Mouse (Mus musculus): ENCODE results near the gene Otop3. TPM values are rescaled to one million over a fixed set of nuclear protein-coding genes. Genes with fewer than 3 reads are reported as not detected.

Gene Otop3
- total and polyA plus RNA-seq, 2 experiments from 2014 or later: 2.2 to 2.7 TPM

DNA sequence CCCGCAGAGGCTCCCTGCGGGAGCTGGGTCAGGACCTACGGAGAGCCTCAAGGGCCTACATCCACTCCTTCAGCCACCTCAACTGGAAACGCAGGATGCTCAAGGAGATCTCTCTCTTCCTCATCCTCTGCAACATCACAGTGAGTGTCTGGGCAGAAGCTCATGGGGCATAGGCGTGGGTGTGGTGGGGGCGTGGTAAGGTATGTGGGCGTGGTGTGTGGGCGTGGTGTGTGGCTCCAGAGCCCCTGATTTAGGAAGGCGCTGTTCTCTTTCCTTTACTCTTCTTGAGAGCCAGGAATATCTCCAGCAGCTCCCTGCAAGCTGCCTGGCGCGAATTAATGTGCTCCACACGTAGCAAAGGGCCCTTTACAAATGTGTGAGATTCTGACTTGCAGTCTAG lies 10.4 kb downstream of the Otop3 start:
- no peaks in the 10 kb centered on the region for H3K4me1 ChIP-seq (ENCODE audit: insufficient read depth, low read length)
- ATAC-seq (no peak), DNase-seq (ENCODE audit: low spot score) (no peak)
- H3K27me3 ChIP-seq (ENCODE audit: insufficient read depth, low read length): no peaks in the 10 kb centered on the region
- TF ChIP-seq CTCF (IDR thresholded peaks at IDR 0.05; ENCODE audit: low read depth): no peak
- H3K4me2 ChIP-seq (ENCODE audit: low read depth, low read length): no peak overlapping the region
- no peak overlapping the region for H3K27ac ChIP-seq
- peaks cover 6% of the 10 kb centered on the region; the same call in 1 of the 2 replicates for H3K36me3 ChIP-seq (ENCODE audit: insufficient read depth, low read length)
- 18% methylated on average over 12 of the region's 12 CpGs for WGBS
- no peaks in the 10 kb centered on the region for H3K9me3 ChIP-seq (ENCODE audit: low read length)
- no peak overlapping the region for H3K4me3 ChIP-seq (ENCODE audit: low read length)
- no peak overlapping the region for H3K9ac ChIP-seq (replicated peaks; ENCODE audit: low read length)

DNA sequence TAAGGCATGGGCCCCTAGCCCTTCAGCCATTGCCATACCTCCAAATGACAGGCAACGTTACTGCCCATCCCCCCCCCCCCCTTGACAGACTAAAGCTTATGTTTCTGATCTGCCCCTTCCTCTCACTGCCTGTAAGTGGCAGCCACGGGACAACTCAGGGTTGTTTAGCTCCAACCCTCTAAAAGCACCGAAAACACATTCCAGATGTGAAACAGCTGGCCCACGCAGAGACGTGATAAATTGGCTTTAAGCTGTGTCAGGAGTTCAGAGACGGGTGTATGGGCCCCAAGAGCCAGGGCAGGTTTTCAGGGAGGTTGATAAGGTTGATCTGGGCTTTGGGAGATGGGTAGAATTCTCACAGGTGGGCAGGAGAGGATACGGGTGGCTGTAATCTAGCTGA lies 11.0 kb downstream of the Otop3 start:
- ATAC-seq (no peak), DNase-seq (ENCODE audit: low spot score) (no peak)
- no peaks in the 10 kb centered on the region for H3K9me3 ChIP-seq (ENCODE audit: low read length)
- 52% methylated on average over 7 of the region's 7 CpGs for WGBS
- H3K4me1 ChIP-seq (ENCODE audit: insufficient read depth, low read length): no peaks in the 10 kb centered on the region
- H3K9ac ChIP-seq (replicated peaks; ENCODE audit: low read length): no peak overlapping the region
- peaks cover 8% of the 10 kb centered on the region; the same call in 1 of the 2 replicates for H3K36me3 ChIP-seq (ENCODE audit: insufficient read depth, low read length)
- no peak for TF ChIP-seq CTCF (IDR thresholded peaks at IDR 0.05; ENCODE audit: low read depth)
- no peak overlapping the region for H3K4me2 ChIP-seq (ENCODE audit: low read depth, low read length)
- no peak overlapping the region for H3K27ac ChIP-seq
- no peak overlapping the region for H3K4me3 ChIP-seq (ENCODE audit: low read length)
- H3K27me3 ChIP-seq (ENCODE audit: insufficient read depth, low read length): no peaks in the 10 kb centered on the region

DNA sequence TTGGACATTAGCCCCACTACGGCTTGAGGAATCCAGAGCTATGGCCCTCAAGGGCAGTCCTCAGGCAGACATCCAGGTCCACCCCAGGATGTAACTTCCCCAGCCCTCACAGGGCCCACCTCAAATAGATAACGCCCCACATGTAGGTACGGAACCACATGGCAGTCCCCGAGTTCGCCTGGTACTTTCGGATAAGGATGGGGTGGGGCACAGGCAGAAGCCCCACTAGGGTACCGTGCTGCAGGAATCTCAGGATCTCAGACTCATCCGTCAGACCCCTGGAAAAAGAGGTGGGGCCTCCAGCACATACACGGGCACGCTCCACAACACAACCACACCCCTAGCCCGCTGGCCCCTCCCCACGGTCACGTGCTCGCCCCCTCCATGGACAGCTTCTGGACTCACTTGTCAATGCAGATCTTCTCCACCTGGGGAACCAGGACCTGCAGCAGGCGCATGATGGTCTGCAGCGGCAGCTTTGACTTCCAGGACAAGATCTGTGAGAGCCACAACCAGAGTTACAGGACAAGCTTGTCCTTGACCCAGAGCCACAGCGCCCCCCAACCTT lies 14.2 kb downstream of the Otop3 start:
- no peaks in the 10 kb centered on the region for H3K4me1 ChIP-seq (ENCODE audit: insufficient read depth, low read length)
- no peak overlapping the region for H3K9ac ChIP-seq (replicated peaks; ENCODE audit: low read length)
- H3K9me3 ChIP-seq (ENCODE audit: low read length): no peaks in the 10 kb centered on the region
- 62% methylated on average over 17 of the region's 17 CpGs for WGBS
- H3K4me2 ChIP-seq (ENCODE audit: low read depth, low read length): no peak overlapping the region
- DNase-seq (ENCODE audit: low spot score): no peak
- H3K4me3 ChIP-seq (ENCODE audit: low read length): no peak overlapping the region
- no peak overlapping the region for H3K27ac ChIP-seq
- ATAC-seq: no peak
- peaks cover 28% of the 10 kb centered on the region for H3K36me3 ChIP-seq (ENCODE audit: insufficient read depth, low read length)
- no peaks in the 10 kb centered on the region for H3K27me3 ChIP-seq (ENCODE audit: insufficient read depth, low read length)
- TF ChIP-seq CTCF (IDR thresholded peaks at IDR 0.05; ENCODE audit: low read depth): no peak

DNA sequence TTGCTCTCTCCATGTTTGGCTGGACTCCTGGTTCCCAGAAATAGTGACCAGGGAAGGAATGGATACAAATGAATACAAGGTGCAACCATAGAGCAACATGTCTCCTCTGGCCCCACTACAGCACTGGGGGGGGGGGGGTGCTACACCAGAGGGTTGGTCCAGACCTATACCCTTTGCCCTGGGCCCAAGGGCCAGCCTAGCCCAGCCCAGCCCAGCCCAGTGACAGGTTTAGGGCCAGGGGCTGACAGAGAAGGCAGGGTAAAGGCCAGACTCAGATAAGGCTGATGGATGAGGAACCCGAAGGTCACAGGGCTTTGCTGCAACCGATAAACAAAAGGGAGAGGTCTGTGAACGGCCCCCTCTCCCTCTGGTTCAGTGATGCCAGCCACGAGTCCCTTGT lies 15.4 kb downstream of the Otop3 start:
- Histone ChIP-seq H3K4me3 (ENCODE audit: low read length) (no peak overlapping the region), H3K27ac (no peak overlapping the region), H3K36me3 (ENCODE audit: insufficient read depth, low read length) (peaks cover 28% of the 10 kb centered on the region), H3K9me3 (ENCODE audit: low read length) (no peaks in the 10 kb centered on the region), H3K4me2 (ENCODE audit: low read depth, low read length) (no peak overlapping the region), H3K27me3 (ENCODE audit: insufficient read depth, low read length) (no peaks in the 10 kb centered on the region), H3K4me1 (ENCODE audit: insufficient read depth, low read length) (no peaks in the 10 kb centered on the region), H3K9ac (replicated peaks; ENCODE audit: low read length) (no peak overlapping the region)
- 72% methylated on average over 4 of the region's 4 CpGs for WGBS
- ATAC-seq: no peak
- DNase-seq (ENCODE audit: low spot score): no peak
- no peak for TF ChIP-seq CTCF (IDR thresholded peaks at IDR 0.05; ENCODE audit: low read depth)

DNA sequence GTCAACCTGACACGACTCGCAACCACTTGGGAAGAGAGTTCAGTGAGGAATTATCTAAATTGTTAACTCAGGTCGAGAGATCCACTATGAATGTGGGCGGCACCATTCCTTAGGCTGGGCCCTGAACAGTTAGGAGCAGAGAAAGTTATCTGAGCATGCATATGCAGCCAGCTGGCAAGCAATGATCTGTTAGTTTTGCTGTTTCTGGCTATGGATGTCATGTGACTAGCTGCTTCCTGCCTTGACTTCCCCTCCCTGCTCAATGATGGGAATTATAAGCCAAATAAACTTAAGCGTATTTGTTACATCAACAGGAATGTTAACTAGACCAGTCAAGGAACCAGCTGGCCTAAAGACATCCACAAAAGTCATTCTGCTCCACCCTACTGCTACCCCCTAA lies 18.8 kb downstream of the Otop3 start:
- no peak for DNase-seq (ENCODE audit: low spot score)
- H3K27ac ChIP-seq: no peak overlapping the region
- H3K9ac ChIP-seq (replicated peaks; ENCODE audit: low read length): no peak overlapping the region
- ATAC-seq: no peak
- H3K4me3 ChIP-seq (ENCODE audit: low read length): no peak overlapping the region
- no peaks in the 10 kb centered on the region for H3K4me1 ChIP-seq (ENCODE audit: insufficient read depth, low read length)
- H3K9me3 ChIP-seq (ENCODE audit: low read length): no peaks in the 10 kb centered on the region
- no peak overlapping the region for H3K4me2 ChIP-seq (ENCODE audit: low read depth, low read length)
- peaks cover 28% of the 10 kb centered on the region for H3K36me3 ChIP-seq (ENCODE audit: insufficient read depth, low read length)
- 96% methylated on average over 5 of the region's 5 CpGs for WGBS
- no peak for TF ChIP-seq CTCF (IDR thresholded peaks at IDR 0.05; ENCODE audit: low read depth)
- H3K27me3 ChIP-seq (ENCODE audit: insufficient read depth, low read length): no peaks in the 10 kb centered on the region

DNA sequence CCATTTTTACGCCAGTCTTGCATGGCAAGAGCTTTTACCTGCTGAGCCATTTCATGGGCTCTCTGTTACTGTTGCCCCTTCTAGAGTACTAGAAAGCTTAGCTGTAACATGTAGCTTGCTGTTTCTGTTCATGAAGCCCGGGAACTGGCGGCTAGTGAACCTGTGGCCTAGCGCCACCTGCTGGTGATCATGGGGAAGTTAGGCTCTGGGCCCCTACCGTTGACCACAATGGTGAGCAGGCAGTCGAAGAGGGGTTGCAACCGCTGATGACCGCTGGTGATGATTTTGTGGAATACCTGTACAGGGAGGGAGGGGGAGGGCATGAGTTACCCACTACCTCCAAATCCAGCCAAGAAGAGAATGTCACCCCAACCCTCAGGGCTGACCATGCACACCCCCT lies 19.7 kb downstream of the Otop3 start:
- no peak overlapping the region for H3K4me3 ChIP-seq (ENCODE audit: low read length)
- WGBS: 8% methylated on average over 8 of the region's 8 CpGs
- H3K27me3 ChIP-seq (ENCODE audit: insufficient read depth, low read length): no peaks in the 10 kb centered on the region
- ATAC-seq (peak; percentile 50), DNase-seq (ENCODE audit: low spot score) (peak; percentile 90)
- H3K36me3 ChIP-seq (ENCODE audit: insufficient read depth, low read length): peaks cover 24% of the 10 kb centered on the region
- no peaks in the 10 kb centered on the region for H3K9me3 ChIP-seq (ENCODE audit: low read length)
- no peak overlapping the region for H3K27ac ChIP-seq
- peaks cover 6% of the 10 kb centered on the region; the same call in 1 of the 2 replicates for H3K4me1 ChIP-seq (ENCODE audit: insufficient read depth, low read length)
- TF ChIP-seq CTCF (IDR thresholded peaks at IDR 0.05; ENCODE audit: low read depth): peak; percentile 99
- no peak overlapping the region for H3K9ac ChIP-seq (replicated peaks; ENCODE audit: low read length)
- no peak overlapping the region for H3K4me2 ChIP-seq (ENCODE audit: low read depth, low read length)

DNA sequence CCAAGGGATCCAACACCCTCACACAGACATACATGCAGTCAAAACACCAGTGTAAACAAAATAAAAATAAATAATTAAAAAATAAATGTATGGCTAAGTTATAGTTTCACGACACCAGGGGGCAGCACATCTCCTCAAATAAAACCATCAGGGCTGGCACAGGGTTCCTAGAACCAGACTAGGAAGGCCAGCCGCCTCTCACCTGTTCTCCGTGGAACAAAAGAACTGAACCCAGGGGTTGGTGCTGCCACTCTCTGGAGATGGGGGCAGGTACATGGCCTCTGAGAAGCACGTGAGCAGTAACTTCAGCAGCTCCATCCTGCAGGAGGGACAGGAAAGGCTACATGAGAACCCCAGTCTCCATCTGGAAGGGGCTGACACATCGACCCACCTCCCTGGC lies 23.9 kb downstream of the Otop3 start:
- Histone ChIP-seq H3K36me3 (ENCODE audit: insufficient read depth, low read length) (0 out of 2 replicates have a peak, but pooled peaks cover 4% of the 10 kb centered on the region), H3K27me3 (ENCODE audit: insufficient read depth, low read length) (no peaks in the 10 kb centered on the region), H3K27ac (peak overlapping the region; percentile 32; the same call in 1 of the 2 replicates), H3K4me1 (ENCODE audit: insufficient read depth, low read length) (peaks cover 9% of the 10 kb centered on the region; the same call in 1 of the 2 replicates), H3K9me3 (ENCODE audit: low read length) (no peaks in the 10 kb centered on the region), H3K4me3 (ENCODE audit: low read length) (no peak overlapping the region), H3K9ac (replicated peaks; ENCODE audit: low read length) (0 out of 2 replicates have a peak overlapping the region, but pooled peaks have one; percentile 17), H3K4me2 (ENCODE audit: low read depth, low read length) (no peak overlapping the region)
- ATAC-seq (peak; percentile 64; the same call in 1 of the 2 replicates), DNase-seq (ENCODE audit: low spot score) (peak; percentile 92)
- TF ChIP-seq CTCF (IDR thresholded peaks at IDR 0.05; ENCODE audit: low read depth): peak; percentile 69
- WGBS: 16% methylated on average over 5 of the region's 5 CpGs

Data from hindbrain, postnatal 0 days (tissue).